Mouse (Mus musculus) midbrain, embryonic 14.5 days (tissue): Measurements from ENCODE around the gene Fut1. TPM values are rescaled to one million over a fixed set of nuclear protein-coding genes. Genes with fewer than 3 reads are reported as not detected.
A peak's percentile ranks its signal among the peaks of the same experiment; 100 is the strongest.

Source experiments
- ATAC-seq: fragments of 200-750 bp; cut with Nextera tagmentation; 2 replicates; pipeline ENCODE4 v1.8.0; 2017; ENCODE audit warnings: moderate number of reproducible peaks, moderate library complexity; ENCODE audit not compliant: low FRiP score, low TSS enrichment
- DNase-seq: peaks from one replicate; pipeline ENCODE4 v3.0.0-alpha.2; 2015
- H3K27ac ChIP-seq: fragments of 300-500 bp; sonication (generic); replicated peaks from 2 replicates; pipeline ENCODE4 v1.5.1; 2014; ENCODE audit warnings: mild to moderate bottlenecking, low read depth, low read length, moderate library complexity
- H3K27me3 ChIP-seq: fragments of 300-500 bp; sonication (generic); 2 replicates; pipeline ENCODE4 v1.6.1; 2014; ENCODE audit warnings: low read length, control low read depth, mixed read lengths; ENCODE audit not compliant: control insufficient read depth, insufficient read depth
- H3K36me3 ChIP-seq: fragments of 300-500 bp; sonication (generic); 2 replicates; pipeline ENCODE4 v1.6.1; 2014; ENCODE audit warnings: low read length, control low read depth; ENCODE audit not compliant: control insufficient read depth, insufficient read depth
- H3K4me1 ChIP-seq: fragments of 300-500 bp; sonication (generic); 2 replicates; pipeline ENCODE4 v1.6.1; 2014; ENCODE audit warnings: mild to moderate bottlenecking, antibody characterized with exemption, low read length, control low read depth; ENCODE audit not compliant: control insufficient read depth, insufficient read depth
- H3K4me2 ChIP-seq: fragments of 300-500 bp; sonication (generic); 2 replicates; pipeline ENCODE4 v1.6.1; 2014; ENCODE audit warnings: mild to moderate bottlenecking, low read length, moderate library complexity
- H3K4me3 ChIP-seq: fragments of 300-500 bp; sonication (generic); replicated peaks from 2 replicates; pipeline ENCODE4 v1.5.1; 2014; ENCODE audit warnings: low read depth, low read length
- H3K9ac ChIP-seq: fragments of 300-500 bp; sonication (generic); replicated peaks from 2 replicates; pipeline ENCODE4 v1.6.1; 2014; ENCODE audit warnings: mild to moderate bottlenecking, low read length, moderate library complexity
- H3K9me3 ChIP-seq: fragments of 300-500 bp; sonication (generic); 2 replicates; pipeline ENCODE4 v1.6.1; 2016; ENCODE audit warnings: low read length, control low read depth, mixed read lengths; ENCODE audit not compliant: control insufficient read depth
- WGBS: fragments of 180-500 bp; shearing (Covaris S2); extraction: QIAGEN DNeasy Blood & Tissue Kit; methylation state at CpG from one replicate; pipeline ENCODE4 v1.1.7; 2014; 5-methylcytosine and 5-hydroxymethylcytosine counted together
- polyA plus RNA-seq: library from polyadenylated mRNA; unstranded; fragments of >200 nt; fragmentation: Nextera tagmentation; extraction: Ambion mirVana; gene quantifications from 2 replicates; pipeline ENCODE4 v1.2.1, GENCODE M21; 2014

Fut1 gene
- polyA plus RNA-seq, 1 experiment from 2014 or later: not detected

- H3K4me1 ChIP-seq: no peaks in the 10 kb centered on the region
- ATAC-seq: no peak
- no peak for DNase-seq
- H3K4me2 ChIP-seq: no peak overlapping the region
- H3K27me3 ChIP-seq: no peaks in the 10 kb centered on the region
- H3K36me3 ChIP-seq: peaks cover 20% of the 10 kb centered on the region; the same call in 1 of the 2 replicates
- no peak overlapping the region for H3K9ac ChIP-seq
- H3K4me3 ChIP-seq: no peak overlapping the region
- 92% methylated on average over 6 of the region's 6 CpGs for WGBS
- H3K9me3 ChIP-seq: no peaks in the 10 kb centered on the region
- no peak overlapping the region for H3K27ac ChIP-seq
Measured at GRCm38 (mm10) chr7:45585923-45586322, 31.2 kb upstream of the Fut1 start.

- Histone ChIP-seq H3K4me1 (no peaks in the 10 kb centered on the region), H3K27ac (no peak overlapping the region), H3K9ac (no peak overlapping the region), H3K4me2 (peak overlapping the region; percentile 59; the same call in 1 of the 2 replicates), H3K36me3 (peaks cover 16% of the 10 kb centered on the region; the same call in 1 of the 2 replicates), H3K4me3 (no peak overlapping the region), H3K27me3 (no peaks in the 10 kb centered on the region), H3K9me3 (no peaks in the 10 kb centered on the region)
- ATAC-seq (no peak), DNase-seq (no peak)
- 96% methylated on average over 23 of the region's 23 CpGs for WGBS
Measured at GRCm38 (mm10) chr7:45587631-45588592, 29.2 kb upstream of the Fut1 start.

DNA sequence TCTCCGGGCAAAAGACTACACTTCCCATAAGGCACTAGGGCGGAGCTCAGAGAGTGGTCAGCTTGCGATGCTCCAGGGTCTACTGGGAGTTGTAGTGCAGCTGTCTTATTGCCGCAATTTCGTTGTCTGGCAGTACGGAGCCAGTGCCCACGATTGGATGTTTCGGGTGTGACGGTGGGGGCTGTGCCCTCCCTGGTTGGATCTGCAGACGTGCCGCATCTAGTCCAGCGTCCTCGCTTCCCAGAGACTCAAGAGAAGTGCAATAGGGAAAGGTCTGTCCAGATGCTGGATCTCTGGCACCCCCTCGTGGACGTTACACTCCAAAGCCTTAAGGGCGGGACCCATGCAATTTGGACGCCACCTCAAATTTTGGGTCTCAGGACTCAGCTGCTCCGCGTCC is 27.9 kb upstream of the Fut1 start:
- DNase-seq (peak; percentile 96), ATAC-seq (peak; percentile 98)
- peak overlapping the region; percentile 44; the same call in 1 of the 2 replicates for H3K9ac ChIP-seq
- H3K27me3 ChIP-seq: no peaks in the 10 kb centered on the region
- H3K4me1 ChIP-seq: no peaks in the 10 kb centered on the region
- WGBS: 5% methylated on average over 19 of the region's 19 CpGs
- H3K4me3 ChIP-seq: peak overlapping the region; percentile 36
- H3K9me3 ChIP-seq: no peaks in the 10 kb centered on the region
- peak overlapping the region; percentile 65 for H3K27ac ChIP-seq
- peak overlapping the region; percentile 59 for H3K4me2 ChIP-seq
- H3K36me3 ChIP-seq: peaks cover 14% of the 10 kb centered on the region; the same call in 1 of the 2 replicates

DNA sequence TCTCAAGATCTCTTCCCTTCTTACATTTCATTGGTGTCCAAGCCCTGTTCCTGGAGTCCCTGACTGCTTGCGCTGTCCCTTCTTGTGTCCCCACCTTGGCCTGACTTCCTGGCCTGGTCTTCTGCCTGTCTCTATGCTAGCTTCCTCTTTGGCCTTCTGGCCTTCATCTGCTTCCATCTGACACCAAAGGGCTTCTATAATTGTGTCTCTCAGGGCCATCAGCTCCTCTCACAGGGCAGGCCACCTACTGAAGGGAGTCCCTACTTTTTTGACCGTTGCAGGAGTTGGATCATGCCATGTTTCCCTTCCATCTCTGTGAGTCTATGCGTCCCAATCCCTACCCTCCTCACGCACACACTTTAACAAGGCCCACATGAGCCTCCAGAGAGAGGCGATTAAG is 27.2 kb upstream of the Fut1 start:
- ATAC-seq (no peak), DNase-seq (no peak)
- no peak overlapping the region for H3K27ac ChIP-seq
- no peak overlapping the region for H3K4me3 ChIP-seq
- H3K9me3 ChIP-seq: no peaks in the 10 kb centered on the region
- no peak overlapping the region for H3K4me2 ChIP-seq
- no peaks in the 10 kb centered on the region for H3K4me1 ChIP-seq
- no peak overlapping the region for H3K9ac ChIP-seq
- WGBS: 95% methylated on average over 5 of the region's 5 CpGs
- H3K36me3 ChIP-seq: 0 out of 2 replicates have a peak, but pooled peaks cover 12% of the 10 kb centered on the region
- no peaks in the 10 kb centered on the region for H3K27me3 ChIP-seq

- DNase-seq: peak; percentile 31
- Histone ChIP-seq H3K4me1 (no peaks in the 10 kb centered on the region), H3K9me3 (no peaks in the 10 kb centered on the region), H3K4me2 (no peak overlapping the region), H3K36me3 (0 out of 2 replicates have a peak, but pooled peaks cover 2% of the 10 kb centered on the region), H3K27ac (no peak overlapping the region), H3K27me3 (no peaks in the 10 kb centered on the region), H3K9ac (no peak overlapping the region), H3K4me3 (no peak overlapping the region)
- WGBS: 63% methylated on average over 3 of the region's 3 CpGs
- ATAC-seq: no peak
Measured at GRCm38 (mm10) chr7:45590874-45591273, 26.2 kb upstream of the Fut1 start.

- no peaks in the 10 kb centered on the region for H3K27me3 ChIP-seq
- H3K4me3 ChIP-seq: no peak overlapping the region
- ATAC-seq (no peak), DNase-seq (no peak)
- H3K36me3 ChIP-seq: no peaks in the 10 kb centered on the region
- 75% methylated on average over 7 of the region's 7 CpGs for WGBS
- no peak overlapping the region for H3K4me2 ChIP-seq
- no peak overlapping the region for H3K27ac ChIP-seq
- no peaks in the 10 kb centered on the region for H3K4me1 ChIP-seq
- H3K9ac ChIP-seq: no peak overlapping the region
- no peaks in the 10 kb centered on the region for H3K9me3 ChIP-seq
Measured at GRCm38 (mm10) chr7:45591880-45592279, 25.2 kb upstream of the Fut1 start.

DNA sequence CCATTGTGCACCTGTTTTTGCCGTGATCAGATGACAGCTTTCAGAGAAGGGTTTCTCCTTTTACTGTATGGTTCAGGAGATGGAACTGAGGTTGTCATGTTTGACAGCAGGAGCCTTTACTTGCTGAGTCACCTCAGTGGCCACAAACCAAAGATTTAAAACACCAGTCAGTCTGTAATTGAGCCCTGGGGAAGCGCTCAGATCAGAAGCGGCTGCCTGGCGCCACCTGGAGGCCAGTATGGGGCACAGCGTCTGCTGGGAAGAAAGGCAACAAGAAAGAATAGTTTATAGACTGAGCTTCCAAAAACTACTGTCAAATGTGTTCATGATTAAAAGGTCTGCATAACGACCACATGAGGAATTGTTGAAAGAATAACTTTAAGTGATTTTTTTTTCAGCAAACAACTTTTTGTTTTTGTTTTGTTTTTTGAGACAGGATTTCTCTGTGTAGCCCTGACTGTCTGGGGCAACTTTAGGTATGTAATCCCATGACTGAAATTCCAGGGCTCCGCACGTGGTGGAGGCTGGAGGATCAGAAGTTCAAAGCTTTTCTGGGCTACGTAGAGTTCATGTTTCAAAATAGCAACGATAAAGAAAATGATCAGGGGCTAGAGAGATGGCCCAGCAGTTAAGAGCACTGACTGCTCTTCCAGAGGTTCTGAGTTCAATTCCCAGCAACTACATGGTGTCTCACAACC is 23.8 kb upstream of the Fut1 start:
- no peaks in the 10 kb centered on the region for H3K36me3 ChIP-seq
- no peaks in the 10 kb centered on the region for H3K4me1 ChIP-seq
- no peak overlapping the region for H3K9ac ChIP-seq
- no peak overlapping the region for H3K27ac ChIP-seq
- ATAC-seq (no peak), DNase-seq (peak; percentile 84)
- WGBS: 24% methylated on average over 10 of the region's 10 CpGs
- no peak overlapping the region for H3K4me3 ChIP-seq
- no peak overlapping the region for H3K4me2 ChIP-seq
- H3K9me3 ChIP-seq: no peaks in the 10 kb centered on the region
- H3K27me3 ChIP-seq: no peaks in the 10 kb centered on the region

DNA sequence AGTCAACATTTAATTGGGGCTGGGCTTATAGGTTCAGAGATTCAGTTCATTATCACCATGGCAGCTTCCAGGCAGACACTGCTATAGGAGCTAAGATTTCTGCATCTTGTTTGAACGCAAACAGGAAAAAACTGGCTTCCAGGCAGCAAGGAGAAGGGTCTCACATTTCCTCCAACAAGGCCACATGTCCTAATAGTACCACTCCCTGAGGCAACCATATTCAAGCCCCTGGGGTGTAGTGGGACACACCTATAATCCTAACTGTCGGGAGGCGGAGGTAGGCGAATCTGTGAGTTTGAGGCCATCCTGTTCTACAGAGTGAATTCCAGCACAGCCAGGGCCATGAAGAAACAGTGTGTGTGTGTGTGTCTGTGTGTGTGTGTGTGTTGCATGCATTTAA is 21.9 kb upstream of the Fut1 start:
- Histone ChIP-seq H3K36me3 (no peaks in the 10 kb centered on the region), H3K4me3 (no peak overlapping the region), H3K9me3 (no peaks in the 10 kb centered on the region), H3K27ac (no peak overlapping the region), H3K4me2 (no peak overlapping the region), H3K9ac (no peak overlapping the region), H3K4me1 (no peaks in the 10 kb centered on the region), H3K27me3 (no peaks in the 10 kb centered on the region)
- no peak for ATAC-seq
- 86% methylated on average over 4 of the region's 4 CpGs for WGBS
- DNase-seq: no peak
